27 mouse cellular contexts compared by ENCODE assay signal in genomic region chr9:113283244-113283643, GRCm38 (mm10).
"Had no signal": no experiment of that assay in that cellular context is flagged by ENCODE, and none has a peak within 500 bp of the region (broad histone marks: within the 10 kb centered on the region; RNA-seq: fewer than 3 reads in every experiment).

No protein-coding gene starts in this region.

- H3K36me3 ChIP-seq: limb, embryonic 10.5 days; limb, embryonic 12.5 days; limb, embryonic 13.5 days; limb, embryonic 15.5 days; liver, embryonic 12.5 days; liver, embryonic 13.5 days; liver, embryonic 15.5 days; lung, embryonic 15.5 days; midbrain, embryonic 10.5 days; midbrain, embryonic 12.5 days; midbrain, embryonic 13.5 days; midbrain, embryonic 15.5 days; neural tube, embryonic 12.5 days had no signal

- H3K9me3 ChIP-seq: limb, embryonic 10.5 days; limb, embryonic 12.5 days; limb, embryonic 13.5 days; limb, embryonic 15.5 days; liver, embryonic 13.5 days; liver, embryonic 15.5 days; lung, embryonic 15.5 days; midbrain, embryonic 10.5 days; midbrain, embryonic 12.5 days; midbrain, embryonic 13.5 days; midbrain, embryonic 15.5 days; neural tube, embryonic 12.5 days had no signal

- DNase-seq: left cerebral cortex, postnatal 4 days; liver; liver, embryonic 13.5 days; liver, postnatal 0 days; lung, adult 18-20 months; lung, adult 2 months; lung, embryonic 14.5 days; lung, postnatal 10 days; lung, postnatal 14 days; lung, postnatal 36 days; lung, postnatal 4 days; midbrain, embryonic 14.5 days had no signal

- H3K4me3 ChIP-seq: limb, embryonic 10.5 days; limb, embryonic 12.5 days; limb, embryonic 13.5 days; limb, embryonic 15.5 days; liver, embryonic 12.5 days; liver, embryonic 13.5 days; liver, embryonic 15.5 days; lung, embryonic 15.5 days; midbrain, embryonic 10.5 days; midbrain, embryonic 12.5 days; midbrain, embryonic 13.5 days; midbrain, embryonic 15.5 days; myocyte; neural tube, embryonic 12.5 days had no signal

- H3K4me1 ChIP-seq: limb, embryonic 12.5 days; limb, embryonic 13.5 days; limb, embryonic 15.5 days; liver, embryonic 12.5 days; liver, embryonic 13.5 days; liver, embryonic 15.5 days; lung, embryonic 15.5 days; midbrain, embryonic 10.5 days; midbrain, embryonic 12.5 days; midbrain, embryonic 13.5 days; midbrain, embryonic 15.5 days; neural tube, embryonic 12.5 days had no signal

- ATAC-seq: liver, embryonic 12.5 days; liver, postnatal 0 days; lung, postnatal 0 days; midbrain, embryonic 13.5 days; midbrain, embryonic 15.5 days; midbrain, embryonic 16.5 days had no signal

- H3K27me3 ChIP-seq: limb, embryonic 12.5 days; limb, embryonic 13.5 days; limb, embryonic 15.5 days; liver, embryonic 12.5 days; liver, embryonic 13.5 days; liver, embryonic 15.5 days; lung, embryonic 15.5 days; midbrain, embryonic 12.5 days; midbrain, embryonic 13.5 days; midbrain, embryonic 15.5 days; neural tube, embryonic 12.5 days had no signal
